Mouse (Mus musculus): ENCODE results near the gene Gm20388. TPM values are rescaled to one million over a fixed set of nuclear protein-coding genes. Genes with fewer than 3 reads are reported as not detected.

Gm20388 gene
- polyA plus RNA-seq, 1 experiment: 59.3 TPM

GRCm38 (mm10) chr8:119897069-119897468 is 13.6 kb upstream of the Gm20388 start:
- no peak for TF ChIP-seq CTCF (IDR thresholded peaks at IDR 0.05; ENCODE audit: borderline replicate concordance, extremely low read depth, insufficient read depth, insufficient read length)
- no peak for TF ChIP-seq POLR2A (IDR thresholded peaks at IDR 0.05; ENCODE audit: borderline replicate concordance, extremely low read depth, insufficient read depth, insufficient read length, poor library complexity, severe bottlenecking)
- DNase-seq (ENCODE audit: low read depth): no peak

GRCm38 (mm10) chr8:119897933-119898332 is 12.7 kb upstream of the Gm20388 start:
- TF ChIP-seq POLR2A (IDR thresholded peaks at IDR 0.05; ENCODE audit: borderline replicate concordance, extremely low read depth, insufficient read depth, insufficient read length, poor library complexity, severe bottlenecking) (no peak), CTCF (IDR thresholded peaks at IDR 0.05; ENCODE audit: borderline replicate concordance, extremely low read depth, insufficient read depth, insufficient read length) (no peak)
- no peak for DNase-seq (ENCODE audit: low read depth)

GRCm38 (mm10) chr8:119901349-119901748 is 9.3 kb upstream of the Gm20388 start:
- TF ChIP-seq POLR2A (IDR thresholded peaks at IDR 0.05; ENCODE audit: borderline replicate concordance, extremely low read depth, insufficient read depth, insufficient read length, poor library complexity, severe bottlenecking): no peak
- no peak for TF ChIP-seq CTCF (IDR thresholded peaks at IDR 0.05; ENCODE audit: borderline replicate concordance, extremely low read depth, insufficient read depth, insufficient read length)
- DNase-seq (ENCODE audit: low read depth): no peak

- no peak for TF ChIP-seq POLR2A (IDR thresholded peaks at IDR 0.05; ENCODE audit: borderline replicate concordance, extremely low read depth, insufficient read depth, insufficient read length, poor library complexity, severe bottlenecking)
- TF ChIP-seq CTCF (IDR thresholded peaks at IDR 0.05; ENCODE audit: borderline replicate concordance, extremely low read depth, insufficient read depth, insufficient read length): no peak
Measured at GRCm38 (mm10) chr8:119901952-119902351, 8.7 kb upstream of the Gm20388 start.

GRCm38 (mm10) chr8:119904323-119904911 is 6.2 kb upstream of the Gm20388 start:
- no peak for TF ChIP-seq CTCF (IDR thresholded peaks at IDR 0.05; ENCODE audit: borderline replicate concordance, extremely low read depth, insufficient read depth, insufficient read length)
- DNase-seq (ENCODE audit: low read depth): no peak

More at GRCm38 (mm10) chr8:119901952-119902351, 8.7 kb upstream of the Gm20388 start:
- DNase-seq (ENCODE audit: low read depth): no peak

GRCm38 (mm10) chr8:119909944-119910546 is 596 bp upstream of the Gm20388 start, which contains the start of gene Usp10:
Gene Usp10 (plus strand): TSS chr8:119910360.
- no peak for DNase-seq (ENCODE audit: low read depth)
- TF ChIP-seq POLR2A (IDR thresholded peaks at IDR 0.05; ENCODE audit: borderline replicate concordance, extremely low read depth, insufficient read depth, insufficient read length, poor library complexity, severe bottlenecking) (no peak), CTCF (IDR thresholded peaks at IDR 0.05; ENCODE audit: borderline replicate concordance, extremely low read depth, insufficient read depth, insufficient read length) (no peak)

- TF ChIP-seq CTCF (IDR thresholded peaks at IDR 0.05; ENCODE audit: borderline replicate concordance, extremely low read depth, insufficient read depth, insufficient read length) (no peak), POLR2A (IDR thresholded peaks at IDR 0.05; ENCODE audit: borderline replicate concordance, extremely low read depth, insufficient read depth, insufficient read length, poor library complexity, severe bottlenecking) (no peak)
- DNase-seq (ENCODE audit: low read depth): peak; percentile 64
Measured at GRCm38 (mm10) chr8:119911258-119911962, 769 bp downstream of the Gm20388 start.

- no peak for DNase-seq (ENCODE audit: low read depth)
- TF ChIP-seq CTCF (IDR thresholded peaks at IDR 0.05; ENCODE audit: borderline replicate concordance, extremely low read depth, insufficient read depth, insufficient read length) (no peak), POLR2A (IDR thresholded peaks at IDR 0.05; ENCODE audit: borderline replicate concordance, extremely low read depth, insufficient read depth, insufficient read length, poor library complexity, severe bottlenecking) (no peak)
Measured at GRCm38 (mm10) chr8:119912643-119913042, 2.0 kb downstream of the Gm20388 start.

- no peak for DNase-seq (ENCODE audit: low read depth)
- TF ChIP-seq CTCF (IDR thresholded peaks at IDR 0.05; ENCODE audit: borderline replicate concordance, extremely low read depth, insufficient read depth, insufficient read length) (no peak), POLR2A (IDR thresholded peaks at IDR 0.05; ENCODE audit: borderline replicate concordance, extremely low read depth, insufficient read depth, insufficient read length, poor library complexity, severe bottlenecking) (no peak)
Measured at GRCm38 (mm10) chr8:119913181-119913580, 2.5 kb downstream of the Gm20388 start.

- no peak for DNase-seq (ENCODE audit: low read depth)
- TF ChIP-seq CTCF (IDR thresholded peaks at IDR 0.05; ENCODE audit: borderline replicate concordance, extremely low read depth, insufficient read depth, insufficient read length) (no peak), POLR2A (IDR thresholded peaks at IDR 0.05; ENCODE audit: borderline replicate concordance, extremely low read depth, insufficient read depth, insufficient read length, poor library complexity, severe bottlenecking) (no peak)
Measured at GRCm38 (mm10) chr8:119914161-119914560, 3.5 kb downstream of the Gm20388 start.

- TF ChIP-seq POLR2A (IDR thresholded peaks at IDR 0.05; ENCODE audit: borderline replicate concordance, extremely low read depth, insufficient read depth, insufficient read length, poor library complexity, severe bottlenecking) (no peak), CTCF (IDR thresholded peaks at IDR 0.05; ENCODE audit: borderline replicate concordance, extremely low read depth, insufficient read depth, insufficient read length) (no peak)
- DNase-seq (ENCODE audit: low read depth): no peak
Measured at GRCm38 (mm10) chr8:119915298-119915697, 4.7 kb downstream of the Gm20388 start.

Data from brain, embryonic 14.5 days (tissue).